Mouse (Mus musculus) cerebral cortex, adult 2 months (tissue): ENCODE results near the gene Iqce.

Experiments used
- WGBS: fragments of 180-500 bp; shearing (Covaris S2); methylation state at CpG from one replicate; pipeline ENCODE4 v1.1.7; 2018; 5-methylcytosine and 5-hydroxymethylcytosine counted together

Gene Iqce

GRCm38 (mm10) chr5:140661427-140661826 is 40.8 kb downstream of the Iqce start:
- WGBS: 58% methylated on average over 8 of the region's 8 CpGs

GRCm38 (mm10) chr5:140660398-140660797 is 41.8 kb downstream of the Iqce start:
- 71% methylated on average over 1 of the region's 1 CpGs for WGBS

- 21% methylated on average over 16 of the region's 16 CpGs for whole genome bisulfite sequencing
Observed at GRCm38 (mm10) chr5:140659607-140660272, 42.4 kb downstream of the Iqce start.

GRCm38 (mm10) chr5:140654096-140654845 is 47.9 kb downstream of the Iqce start:
- WGBS: 94% methylated on average over 15 of the region's 15 CpGs

- 73% methylated on average over 7 of the region's 7 CpGs for WGBS
Observed at GRCm38 (mm10) chr5:140652587-140652986, 49.6 kb downstream of the Iqce start.

GRCm38 (mm10) chr5:140651231-140651630 is 50.9 kb downstream of the Iqce start:
- WGBS: 60% methylated on average over 11 of the region's 11 CpGs

- 69% methylated on average over 7 of the region's 7 CpGs for WGBS
Observed at GRCm38 (mm10) chr5:140649881-140650414, 52.2 kb downstream of the Iqce start.

GRCm38 (mm10) chr5:140649101-140649667 is 53.0 kb downstream of the Iqce start:
- WGBS: 7% methylated on average over 26 of the region's 26 CpGs

GRCm38 (mm10) chr5:140648519-140649100 is 53.6 kb downstream of the Iqce start, which contains the start of gene Ttyh3:
Ttyh3 (minus strand) TSS chr5:140649031.
- under 1% methylated on average over 62 of the region's 62 CpGs for WGBS

GRCm38 (mm10) chr5:140647821-140648518 is 54.2 kb downstream of the Iqce start:
- 3% methylated on average over 13 of the region's 13 CpGs for WGBS

- WGBS: 23% methylated on average over 13 of the region's 13 CpGs
Observed at GRCm38 (mm10) chr5:140647031-140647760, 55.0 kb downstream of the Iqce start.

GRCm38 (mm10) chr5:140646171-140646570 is 56.0 kb downstream of the Iqce start:
- 50% methylated on average over 6 of the region's 6 CpGs for WGBS

- 64% methylated on average over 4 of the region's 4 CpGs for WGBS
Observed at GRCm38 (mm10) chr5:140645454-140645853, 56.7 kb downstream of the Iqce start.

GRCm38 (mm10) chr5:140644702-140645201 is 57.4 kb downstream of the Iqce start:
- WGBS: 30% methylated on average over 15 of the region's 15 CpGs

- 79% methylated on average over 6 of the region's 6 CpGs for WGBS
Observed at GRCm38 (mm10) chr5:140644263-140644662, 57.9 kb downstream of the Iqce start.

GRCm38 (mm10) chr5:140642076-140642475 is 60.1 kb downstream of the Iqce start:
- WGBS: 52% methylated on average over 3 of the region's 3 CpGs

- WGBS: 46% methylated on average over 10 of the region's 10 CpGs
Observed at GRCm38 (mm10) chr5:140641254-140641928, 60.8 kb downstream of the Iqce start.

GRCm38 (mm10) chr5:140640812-140641211 is 61.4 kb downstream of the Iqce start:
- WGBS: 69% methylated on average over 2 of the region's 2 CpGs

- WGBS: 50% methylated on average over 14 of the region's 14 CpGs
Observed at GRCm38 (mm10) chr5:140639871-140640270, 62.3 kb downstream of the Iqce start.

GRCm38 (mm10) chr5:140639312-140639711 is 62.9 kb downstream of the Iqce start:
- 87% methylated on average over 4 of the region's 4 CpGs for WGBS
